Mouse (Mus musculus) hindbrain, postnatal 0 days (tissue): ENCODE data around the gene 6820408C15Rik. TPM values are rescaled to one million over a fixed set of nuclear protein-coding genes. Genes with fewer than 3 reads are reported as not detected.

Source experiments
- ATAC-seq: fragments of 200-750 bp; cut with Nextera tagmentation; 2 replicates; pipeline ENCODE4 v1.8.0; 2017; ENCODE audit warnings: mild to moderate bottlenecking, moderate TSS enrichment, moderate library complexity
- DNase-seq: peaks from one replicate; pipeline ENCODE4 v3.0.0-alpha.2; 2015; ENCODE audit warnings: low spot score
- H3K27ac ChIP-seq: fragments of 300-500 bp; sonication (generic); 2 replicates; pipeline ENCODE4 v1.5.1; 2014; ENCODE audit warnings: mild to moderate bottlenecking
- H3K27me3 ChIP-seq: fragments of 300-500 bp; sonication (generic); 2 replicates; pipeline ENCODE4 v1.6.1; 2014; ENCODE audit warnings: low read length, mixed read lengths; ENCODE audit not compliant: insufficient read depth
- H3K36me3 ChIP-seq: fragments of 300-500 bp; sonication (generic); 2 replicates; pipeline ENCODE4 v1.6.1; 2014; ENCODE audit warnings: low read length, mixed read lengths; ENCODE audit not compliant: insufficient read depth
- H3K4me1 ChIP-seq: fragments of 300-500 bp; sonication (generic); 2 replicates; pipeline ENCODE4 v1.6.1; 2014; ENCODE audit warnings: antibody characterized with exemption, low read length, mixed read lengths; ENCODE audit not compliant: insufficient read depth
- H3K4me2 ChIP-seq: fragments of 300-500 bp; sonication (generic); 2 replicates; pipeline ENCODE4 v1.6.1; 2014; ENCODE audit warnings: low read depth, mild to moderate bottlenecking, low read length, moderate library complexity, mixed read lengths
- H3K4me3 ChIP-seq: fragments of 300-500 bp; sonication (generic); 2 replicates; pipeline ENCODE4 v1.5.1; 2014; ENCODE audit warnings: low read length
- H3K9ac ChIP-seq: fragments of 300-500 bp; sonication (generic); replicated peaks from 2 replicates; pipeline ENCODE4 v1.6.1; 2014; ENCODE audit warnings: mild to moderate bottlenecking, low read length, moderate library complexity, mixed read lengths
- H3K9me3 ChIP-seq: fragments of 300-500 bp; sonication (generic); 2 replicates; pipeline ENCODE4 v1.6.1; 2016; ENCODE audit warnings: low read length, mixed read lengths
- CTCF ChIP-seq: IDR thresholded peaks from 2 replicates; pipeline ENCODE4 v1.5.1; 2016; ENCODE audit warnings: antibody characterized with exemption, control low read depth, low read depth
- WGBS: fragments of 180-500 bp; shearing (Covaris S2); extraction: QIAGEN DNeasy Blood & Tissue Kit; methylation state at CpG from one replicate; pipeline ENCODE4 v1.1.7; 2014; 5-methylcytosine and 5-hydroxymethylcytosine counted together
- polyA plus RNA-seq: library from polyadenylated mRNA; unstranded; fragments of >200 nt; fragmentation: Nextera tagmentation; extraction: Ambion mirVana; gene quantifications from 2 replicates; pipeline ENCODE4 v1.2.1, GENCODE M21; 2015
- total RNA-seq: library from RNA; depleted of rRNA; stranded (reverse); fragments of >200 nt; gene quantifications from 2 replicates; pipeline ENCODE4 v1.2.3, GENCODE M21; 2014

The 6820408C15Rik gene
- total and polyA plus RNA-seq, 2 experiments from 2014 or later = 3.9 to 4.0 TPM

DNA sequence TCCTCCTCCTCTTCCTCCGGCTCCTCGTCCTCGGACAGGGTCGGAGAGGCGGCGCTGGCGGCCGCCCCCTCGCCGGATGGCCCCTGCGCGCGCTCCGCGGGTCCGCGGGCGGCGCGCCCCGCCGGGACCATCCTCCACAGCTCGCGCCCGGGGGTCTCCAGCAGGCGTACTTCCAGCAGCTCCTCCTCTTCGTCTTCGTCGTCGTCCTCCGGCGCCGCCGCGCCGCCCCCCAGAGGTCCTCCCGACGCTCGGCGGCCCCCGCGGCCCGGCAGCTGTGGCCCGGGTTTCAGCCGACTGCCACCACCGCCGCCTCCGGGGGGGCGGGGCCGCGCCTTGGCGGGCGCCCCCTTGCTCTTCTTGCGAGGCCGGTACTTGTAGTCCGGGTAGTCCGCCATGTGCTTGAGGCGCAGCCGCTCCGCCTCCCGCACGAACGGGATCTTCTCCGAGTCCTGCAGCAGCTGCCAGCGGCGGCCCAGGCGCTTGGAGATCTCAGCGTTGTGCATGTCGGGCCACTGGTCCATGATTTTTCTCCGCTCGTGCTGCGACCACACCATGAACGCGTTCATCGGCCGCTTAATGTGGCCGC is 18.3 kb upstream of the 6820408C15Rik start:
- DNase-seq = peak; percentile 92
- peak overlapping the region; percentile 56 for H3K4me3 ChIP-seq
- peak overlapping the region; percentile 94 for H3K4me2 ChIP-seq
- H3K27ac ChIP-seq = peak overlapping the region; percentile 99
- peak overlapping the region; percentile 78 for H3K9ac ChIP-seq
- no peaks in the 10 kb centered on the region for H3K27me3 ChIP-seq
- under 1% methylated on average over 66 of the region's 77 CpGs for WGBS
- H3K9me3 ChIP-seq = no peaks in the 10 kb centered on the region
- ATAC-seq = peak; percentile 11
- no peak for TF ChIP-seq CTCF
- no peaks in the 10 kb centered on the region for H3K36me3 ChIP-seq
- peaks cover 18% of the 10 kb centered on the region; the same call in 1 of the 2 replicates for H3K4me1 ChIP-seq

DNA sequence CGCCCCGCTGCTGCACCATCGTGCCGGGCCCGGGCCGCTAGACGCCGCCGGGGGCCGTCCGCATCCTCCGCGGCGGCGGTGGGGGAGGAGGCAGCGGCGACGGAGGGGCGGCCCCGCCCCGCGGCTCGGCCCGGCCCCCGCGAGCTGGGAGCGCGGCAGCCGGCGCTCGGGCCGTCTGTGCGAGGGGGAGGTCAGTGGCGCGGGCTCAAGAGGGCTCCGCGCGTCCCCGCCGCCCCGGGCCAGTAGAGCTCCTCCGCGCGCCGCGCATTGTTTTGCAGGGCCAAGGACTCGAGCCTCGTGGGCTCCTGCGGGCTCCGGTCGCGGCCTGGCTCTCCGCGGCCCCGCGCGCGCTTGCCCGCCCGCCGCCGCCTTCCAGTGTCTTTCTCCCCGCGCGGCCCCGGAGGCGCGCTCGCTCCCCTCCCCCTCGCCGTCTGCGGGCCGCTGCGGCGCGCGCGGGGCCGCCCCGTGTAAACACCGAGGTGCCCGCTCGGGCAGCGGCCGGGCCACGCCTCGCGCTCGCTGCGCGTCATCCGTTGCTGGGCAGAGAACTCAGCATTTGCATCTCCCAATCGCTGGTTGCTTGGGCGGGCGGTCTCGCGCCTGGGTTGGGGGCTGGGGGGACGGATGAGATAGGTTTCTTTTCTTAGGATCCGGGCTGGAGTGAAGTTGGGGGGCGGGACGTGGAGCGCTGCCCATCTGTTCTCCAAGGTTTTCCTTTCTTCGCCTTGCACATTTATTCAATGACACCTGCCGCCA is 17.5 kb upstream of the 6820408C15Rik start, which contains the start of gene Sox12:
Gene Sox12 (minus strand): TSS at position 384 of the 756 bp plus-strand sequence.
- DNase-seq (peak; percentile 99), ATAC-seq (peak; percentile 73)
- Histone ChIP-seq H3K36me3 (no peaks in the 10 kb centered on the region), H3K27me3 (no peaks in the 10 kb centered on the region), H3K4me1 (peaks cover 18% of the 10 kb centered on the region; the same call in 1 of the 2 replicates), H3K27ac (peak within 1 kb of the TSS; percentile 99), H3K4me2 (peak within 1 kb of the TSS; percentile 94), H3K9ac (peak within 1 kb of the TSS; percentile 78), H3K9me3 (no peaks in the 10 kb centered on the region), H3K4me3 (peak within 1 kb of the TSS; percentile 56)
- WGBS = 3% methylated on average over 56 of the region's 104 CpGs
- TF ChIP-seq CTCF = no peak

DNA sequence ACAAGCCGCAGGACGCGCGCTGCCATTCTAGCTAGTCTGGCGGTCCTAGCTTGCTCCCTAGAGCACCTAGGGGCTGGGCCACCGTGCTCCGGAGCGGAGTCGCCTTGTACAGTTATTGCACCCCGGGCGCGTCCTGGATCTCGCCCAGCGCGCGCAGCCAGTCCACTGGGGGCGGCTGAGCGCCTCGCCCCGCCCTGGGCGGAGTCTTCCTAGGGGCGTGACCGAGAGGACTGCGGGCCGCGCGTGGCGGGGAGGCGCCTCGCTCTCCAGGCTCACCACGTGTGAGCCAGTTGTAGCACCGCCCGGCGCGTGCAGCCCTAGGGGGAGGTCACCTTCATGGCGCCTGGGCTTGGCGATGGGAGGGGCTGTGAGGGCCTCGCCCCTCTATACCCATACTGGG is 16.7 kb upstream of the 6820408C15Rik start:
- Histone ChIP-seq H3K9ac (peak overlapping the region; percentile 78), H3K4me1 (peaks cover 17% of the 10 kb centered on the region; the same call in 1 of the 2 replicates), H3K4me2 (peak overlapping the region; percentile 94), H3K9me3 (no peaks in the 10 kb centered on the region), H3K27ac (peak overlapping the region; percentile 99), H3K36me3 (no peaks in the 10 kb centered on the region), H3K27me3 (no peaks in the 10 kb centered on the region), H3K4me3 (peak overlapping the region; percentile 56)
- ATAC-seq (peak; percentile 82), DNase-seq (peak; percentile 96)
- no peak for TF ChIP-seq CTCF
- under 1% methylated on average over 38 of the region's 38 CpGs for WGBS

DNA sequence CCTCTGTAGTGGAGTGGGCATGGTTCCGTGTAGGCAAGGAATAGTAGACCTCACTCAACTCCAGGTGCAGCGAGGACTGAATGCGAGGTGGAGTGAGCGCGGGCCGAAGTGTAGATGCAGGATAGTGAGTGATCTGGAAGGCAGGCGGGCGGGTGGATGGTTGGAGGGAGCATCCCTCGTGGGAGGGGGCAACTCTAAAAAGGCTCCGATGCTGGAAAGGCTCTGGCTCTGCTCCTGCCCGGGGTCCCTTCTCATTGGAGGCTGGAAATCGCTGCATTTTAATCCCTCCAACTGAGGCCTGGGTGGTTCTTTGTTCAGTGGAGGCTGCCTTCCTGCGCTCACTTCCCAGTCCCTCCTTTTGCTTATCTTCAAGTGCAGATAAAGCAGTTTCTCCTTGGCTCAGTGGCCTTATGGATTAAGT is 16.3 kb upstream of the 6820408C15Rik start:
- no peak for ATAC-seq

DNA sequence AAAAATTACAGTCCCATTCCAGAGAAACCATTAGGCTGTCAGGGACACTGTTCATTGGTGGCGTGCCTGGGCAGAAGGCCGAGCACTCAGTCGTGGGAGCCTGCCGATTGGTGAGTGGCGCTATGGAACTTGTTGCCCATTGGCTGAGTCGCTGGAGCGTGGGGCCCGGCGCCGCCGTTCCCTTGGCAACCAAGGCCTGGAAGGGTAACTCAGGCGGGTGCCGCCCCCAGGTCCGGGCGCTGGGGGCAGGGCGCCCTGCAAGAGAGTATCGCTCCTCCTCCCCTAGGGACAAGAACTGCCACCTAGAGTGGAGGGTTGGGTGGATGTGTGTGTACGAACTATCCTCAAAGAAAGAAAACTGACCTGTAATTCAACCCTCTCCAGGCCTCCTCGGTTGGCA is 9.3 kb upstream of the 6820408C15Rik start:
- no peaks in the 10 kb centered on the region for H3K27me3 ChIP-seq
- H3K36me3 ChIP-seq = no peaks in the 10 kb centered on the region
- peak overlapping the region; percentile 27 for H3K4me3 ChIP-seq
- TF ChIP-seq CTCF = no peak
- no peaks in the 10 kb centered on the region for H3K9me3 ChIP-seq
- peak; percentile 97 for DNase-seq
- peak overlapping the region; percentile 59 for H3K4me2 ChIP-seq
- ATAC-seq = peak; percentile 97
- H3K27ac ChIP-seq = peak overlapping the region; percentile 59; the same call in 1 of the 2 replicates
- WGBS = under 1% methylated on average over 19 of the region's 19 CpGs
- H3K4me1 ChIP-seq = peaks cover 14% of the 10 kb centered on the region
- 0 out of 2 replicates have a peak overlapping the region, but pooled peaks have one; percentile 15 for H3K9ac ChIP-seq

More for the DNA sequence above, 16.3 kb upstream of the 6820408C15Rik start:
- H3K4me1 ChIP-seq = peaks cover 13% of the 10 kb centered on the region; the same call in 1 of the 2 replicates
- H3K36me3 ChIP-seq = no peaks in the 10 kb centered on the region
- TF ChIP-seq CTCF = no peak
- peak overlapping the region; percentile 56 for H3K4me3 ChIP-seq
- WGBS = under 1% methylated on average over 13 of the region's 13 CpGs
- H3K4me2 ChIP-seq = peak overlapping the region; percentile 94
- H3K27me3 ChIP-seq = no peaks in the 10 kb centered on the region
- DNase-seq = peak; percentile 67
- peak overlapping the region; percentile 99 for H3K27ac ChIP-seq
- no peaks in the 10 kb centered on the region for H3K9me3 ChIP-seq
- H3K9ac ChIP-seq = peak overlapping the region; percentile 78

DNA sequence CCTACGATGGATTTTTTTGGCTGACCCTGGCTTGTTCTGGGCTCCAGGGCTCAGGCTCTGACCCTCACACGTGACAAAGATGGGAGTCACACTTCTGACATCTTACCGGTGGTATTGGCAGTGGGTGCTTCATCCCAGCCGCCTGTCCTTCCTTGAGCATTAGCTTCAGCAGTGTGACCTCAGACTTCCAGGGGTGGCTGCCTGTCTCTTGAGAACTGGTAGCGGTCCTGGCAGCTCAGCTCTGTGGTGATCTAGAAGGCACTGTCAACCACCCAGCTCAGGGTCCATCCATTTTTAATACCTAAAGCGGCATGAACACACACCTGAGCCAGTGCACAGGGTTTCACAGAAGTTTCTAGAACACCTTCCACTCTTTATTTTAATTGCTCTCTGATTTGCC is 5.6 kb upstream of the 6820408C15Rik start:
- Histone ChIP-seq H3K9me3 (no peaks in the 10 kb centered on the region), H3K4me1 (peaks cover 19% of the 10 kb centered on the region), H3K27ac (no peak overlapping the region), H3K27me3 (no peaks in the 10 kb centered on the region), H3K4me3 (no peak overlapping the region), H3K9ac (no peak overlapping the region), H3K36me3 (no peaks in the 10 kb centered on the region), H3K4me2 (no peak overlapping the region)
- DNase-seq (no peak), ATAC-seq (no peak)
- no peak for TF ChIP-seq CTCF
- WGBS = 77% methylated on average over 6 of the region's 6 CpGs
